Mouse (Mus musculus) cerebellum, postnatal 10 days (tissue): ENCODE measurements around the gene Elmo1.
A peak's percentile ranks its signal among the peaks of the same experiment; 100 is the strongest.
"Not testable (repeated sequence)": the region's sequence is repeated elsewhere in the genome, so short reads cannot be mapped to it uniquely, and the experiment has no call there.

Experiments used
- DNase-seq, 2 experiments: peaks; one replicate each; pipeline ENCODE4 v3.0.0; 2021; ENCODE audit warnings: mixed read lengths in 2 of 2

Elmo1 gene

GRCm38 (mm10) chr13:20627796-20628195 lies 537.4 kb downstream of the Elmo1 start:
- DNase-seq: no peak

DNA sequence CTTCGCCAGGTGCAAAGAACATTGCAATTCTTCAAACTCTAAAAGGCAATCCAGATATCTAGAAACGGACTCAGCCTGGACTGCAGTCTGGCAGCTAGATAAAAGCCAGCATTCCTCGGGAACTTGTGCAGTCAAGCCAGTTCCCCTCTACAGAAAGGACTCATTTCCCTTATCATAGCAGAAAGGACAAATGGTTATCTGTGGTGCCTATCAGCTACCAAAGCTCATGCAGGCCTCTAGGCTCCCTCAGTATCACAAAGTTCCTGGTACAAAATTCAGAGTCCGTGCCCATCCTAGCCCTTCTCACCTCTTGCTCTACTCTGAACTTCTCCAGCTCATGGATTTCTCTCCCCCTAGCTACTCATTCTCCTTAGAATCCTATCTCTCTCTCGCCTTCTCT lies 542.1 kb downstream of the Elmo1 start:
- DNase-seq: no peak

GRCm38 (mm10) chr13:20634679-20635078 lies 544.3 kb downstream of the Elmo1 start:
- DNase-seq: not testable (repeated sequence)

DNA sequence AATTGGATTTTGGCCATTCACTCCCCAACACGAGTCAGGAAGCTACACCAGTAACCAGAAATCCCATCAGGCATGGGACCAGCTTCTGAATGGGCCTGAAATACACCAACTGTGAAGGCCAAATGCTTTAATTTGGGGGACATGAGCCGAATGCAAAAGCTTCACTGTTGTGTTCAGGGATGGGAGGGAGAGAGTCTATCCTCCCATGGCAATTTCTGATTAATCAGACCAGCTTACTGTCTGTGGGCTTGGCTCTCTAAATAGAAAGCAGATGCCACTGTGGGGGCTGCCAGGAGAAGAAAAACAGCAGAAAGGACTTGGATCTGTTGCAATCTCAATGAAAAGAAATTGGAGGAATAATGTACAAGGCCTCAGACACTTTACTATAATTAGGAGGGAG lies 545.2 kb downstream of the Elmo1 start:
- DNase-seq: peak; percentile 86 to 90
